Mouse (Mus musculus) frontal cortex, adult (tissue): ENCODE measurements around the gene Ebi3.

Experiments used
- ATAC-seq: cut with Nextera tagmentation; 2 replicates; pipeline ENCODE4 v1.9.2; 2017; ENCODE audit warnings: mild to moderate bottlenecking, moderate library complexity, mixed read lengths; ENCODE audit not compliant: low TSS enrichment

The Ebi3 gene

DNA sequence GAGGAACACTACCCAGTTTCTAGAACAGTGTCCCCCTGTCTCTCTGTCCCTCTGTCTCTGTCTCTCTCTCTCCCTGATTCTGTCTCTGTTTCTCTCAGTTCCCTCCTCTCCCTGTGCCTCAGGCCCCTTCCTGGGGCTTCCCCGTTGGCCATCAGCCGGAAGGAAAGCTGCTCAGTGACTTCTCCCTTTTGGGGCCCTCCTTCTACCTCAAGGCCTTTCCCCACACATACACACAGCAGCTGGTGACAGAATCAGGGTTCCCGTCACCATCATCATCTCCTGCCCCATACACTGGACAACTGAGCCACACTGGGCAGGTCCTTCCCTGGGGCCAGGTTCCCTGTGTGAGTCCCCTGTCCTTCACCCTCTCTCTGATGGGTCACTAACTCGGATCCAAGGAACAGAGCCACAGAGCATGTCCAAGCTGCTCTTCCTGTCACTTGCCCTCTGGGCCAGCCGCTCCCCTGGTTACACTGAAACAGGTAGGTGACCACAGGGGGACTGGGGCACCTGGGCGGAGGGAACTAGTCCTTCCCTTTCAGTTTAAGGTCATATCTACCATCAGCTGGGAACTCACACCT is at the start of gene Ebi3:
Gene Ebi3 (plus strand): TSS at position 194 of the 581 bp plus-strand sequence.
- no peak for ATAC-seq

GRCm38 (mm10) chr17:55903087-55903486 is 49.4 kb upstream of the Ebi3 start:
- ATAC-seq, result no peak

DNA sequence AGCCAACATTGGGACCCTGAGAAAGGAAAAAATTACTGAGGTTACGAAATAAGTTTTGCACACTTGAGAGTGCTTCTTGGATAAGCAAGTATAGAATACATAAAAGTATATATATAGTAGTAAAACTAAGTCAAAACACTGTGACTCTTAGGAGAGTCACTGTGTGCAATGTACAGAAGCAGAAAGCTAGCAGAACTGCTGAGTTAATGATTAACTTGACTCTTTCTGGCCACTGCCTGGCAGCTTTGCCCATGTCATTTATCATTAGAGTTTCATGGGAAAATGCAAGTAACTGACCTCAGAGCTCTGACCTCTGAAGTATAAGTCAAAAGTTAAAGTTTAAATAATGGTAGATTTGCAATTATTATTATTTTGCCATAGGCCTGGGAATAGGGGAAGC is 48.8 kb upstream of the Ebi3 start:
- ATAC-seq, result no peak

GRCm38 (mm10) chr17:55904131-55904530 is 48.3 kb upstream of the Ebi3 start:
- ATAC-seq, result no peak

GRCm38 (mm10) chr17:55906669-55907068 is 45.8 kb upstream of the Ebi3 start:
- no peak for ATAC-seq

DNA sequence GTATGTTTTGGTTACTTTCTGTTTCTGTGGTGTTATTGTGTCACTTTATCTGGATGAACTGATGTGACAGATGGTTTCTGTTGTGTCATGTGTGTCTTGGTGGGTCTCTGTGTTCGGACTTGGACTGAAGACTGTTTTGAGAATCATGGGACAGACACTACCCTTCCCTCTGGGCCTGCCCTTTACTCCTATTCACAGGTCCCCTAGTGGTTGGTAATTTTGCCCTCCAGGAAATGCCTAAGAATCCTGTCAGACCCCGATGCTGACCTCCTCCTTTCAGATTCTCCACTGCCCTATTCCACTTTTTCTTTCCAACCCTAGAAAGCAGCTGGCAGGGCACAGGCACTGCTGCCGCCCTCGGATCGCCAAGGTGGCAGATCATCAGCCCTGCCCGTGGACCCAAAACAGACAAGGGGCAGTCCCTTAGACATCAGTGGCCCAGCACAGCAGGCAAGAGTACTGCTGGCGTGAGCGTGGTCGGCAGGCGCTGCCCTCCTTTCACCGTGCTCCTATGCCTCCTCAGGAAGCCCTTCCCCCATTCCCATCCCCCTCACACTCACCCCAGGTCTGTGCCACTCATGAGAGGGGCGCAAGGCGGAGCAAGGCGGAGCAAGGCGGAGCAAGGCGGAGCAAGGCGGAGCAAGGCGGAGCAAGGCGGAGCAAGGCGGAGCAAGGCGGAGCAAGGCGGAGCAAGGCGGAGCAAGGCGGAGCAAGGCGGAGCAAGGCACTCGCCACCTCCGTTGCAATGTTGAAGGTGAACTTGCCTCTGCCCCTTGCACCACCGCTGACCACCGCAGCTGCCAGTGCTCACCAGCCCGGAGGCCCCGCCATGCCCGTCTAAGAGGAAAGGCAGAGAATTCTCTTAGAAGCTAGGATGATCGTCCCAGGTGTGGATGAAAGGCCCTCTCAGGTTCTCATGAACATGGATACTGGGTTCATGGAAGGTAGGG is 20.6 kb upstream of the Ebi3 start:
- peak; percentile 94 for ATAC-seq

DNA sequence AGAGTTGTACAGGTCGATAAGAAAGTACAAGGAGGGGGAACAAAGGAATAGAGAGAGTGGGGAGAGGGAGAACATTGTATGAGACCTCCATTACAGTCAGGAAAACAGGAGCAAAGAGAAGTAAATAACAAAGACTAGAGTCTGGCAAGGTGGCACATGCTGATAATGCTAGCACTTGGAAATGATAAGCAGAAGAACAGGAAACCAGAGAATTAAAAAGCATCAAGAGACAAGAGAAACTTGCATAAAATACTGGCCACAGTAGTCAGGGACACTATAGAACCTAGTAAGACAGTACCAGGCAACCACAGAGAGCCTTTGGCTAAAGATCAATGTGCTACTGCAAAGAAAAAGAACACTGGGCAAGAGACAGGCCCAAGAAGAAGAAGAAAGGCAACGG is 19.8 kb upstream of the Ebi3 start:
- ATAC-seq, result no peak

- no peak for ATAC-seq
These were observed 19.2 kb upstream of the Ebi3 start for GRCm38 (mm10) chr17:55933191-55933590.

DNA sequence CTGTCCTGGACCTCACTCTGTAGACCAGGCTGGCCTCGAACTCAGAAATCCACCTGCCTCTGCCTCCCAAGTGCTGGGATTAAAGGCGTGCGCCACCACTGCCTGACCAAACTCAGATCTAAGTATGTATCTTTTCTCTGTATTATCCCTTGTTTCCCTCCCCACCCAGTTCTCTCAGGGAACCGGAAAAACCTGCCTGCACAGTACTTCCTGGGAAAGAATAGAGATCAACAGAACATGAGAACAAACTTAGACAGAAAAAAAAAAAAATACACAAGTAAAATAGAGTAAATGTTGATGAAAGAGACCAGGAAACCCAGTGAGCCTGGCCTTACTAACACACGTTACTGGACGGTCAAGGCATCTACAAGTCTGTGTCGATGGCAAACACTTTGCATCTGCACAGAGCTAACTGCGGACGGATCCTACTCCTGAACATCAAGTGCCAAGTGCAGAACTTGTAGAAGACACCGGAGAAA is 8.0 kb upstream of the Ebi3 start:
- ATAC-seq, result 0 out of 2 replicates have a peak, but pooled peaks have one; percentile 2

- ATAC-seq, result peak; percentile 97
These were observed 7.4 kb upstream of the Ebi3 start for GRCm38 (mm10) chr17:55944866-55945682.

DNA sequence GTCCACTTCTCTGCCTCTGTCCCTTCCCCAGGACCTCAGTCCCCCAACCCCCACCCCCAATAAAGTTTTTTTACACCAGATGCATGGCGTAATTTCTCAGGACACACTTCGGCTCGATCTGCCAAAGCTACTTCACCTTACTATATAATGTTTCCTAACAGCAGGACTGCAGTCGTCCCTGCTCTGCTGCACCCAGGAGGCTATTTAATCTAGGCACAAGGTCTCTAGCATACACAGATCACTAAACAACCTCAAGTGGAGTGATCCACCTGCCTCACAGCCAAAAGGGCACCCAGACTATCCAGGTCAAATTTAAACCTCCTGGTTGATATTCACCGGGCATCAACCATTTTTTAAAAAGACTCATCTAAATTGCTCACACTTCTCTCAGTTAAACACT is 6.7 kb upstream of the Ebi3 start:
- ATAC-seq, result no peak

DNA sequence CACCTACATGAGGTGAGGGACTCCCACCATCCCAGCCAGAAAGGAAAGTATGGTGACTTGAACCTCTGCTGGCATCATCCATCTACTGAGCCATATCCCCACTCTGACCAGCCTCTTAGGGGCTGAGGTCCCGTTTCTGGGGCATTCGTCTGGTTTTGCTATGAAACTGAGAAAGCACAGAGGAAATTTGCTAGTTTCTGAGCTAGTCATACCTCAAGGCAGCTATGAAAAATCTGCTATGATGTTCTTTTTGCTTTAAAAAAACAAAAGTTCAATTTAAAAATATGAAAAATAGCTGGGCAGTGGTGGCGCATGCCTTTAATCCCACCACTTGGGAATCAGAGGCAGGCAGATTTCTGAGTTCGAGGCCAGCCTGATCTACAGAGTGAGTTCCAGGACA is 3.8 kb upstream of the Ebi3 start:
- no peak for ATAC-seq

GRCm38 (mm10) chr17:55949400-55949799 is 3.0 kb upstream of the Ebi3 start, which contains the start of gene Zfp119b:
Gene Zfp119b (minus strand): TSS chr17:55949500.
- no peak for ATAC-seq

DNA sequence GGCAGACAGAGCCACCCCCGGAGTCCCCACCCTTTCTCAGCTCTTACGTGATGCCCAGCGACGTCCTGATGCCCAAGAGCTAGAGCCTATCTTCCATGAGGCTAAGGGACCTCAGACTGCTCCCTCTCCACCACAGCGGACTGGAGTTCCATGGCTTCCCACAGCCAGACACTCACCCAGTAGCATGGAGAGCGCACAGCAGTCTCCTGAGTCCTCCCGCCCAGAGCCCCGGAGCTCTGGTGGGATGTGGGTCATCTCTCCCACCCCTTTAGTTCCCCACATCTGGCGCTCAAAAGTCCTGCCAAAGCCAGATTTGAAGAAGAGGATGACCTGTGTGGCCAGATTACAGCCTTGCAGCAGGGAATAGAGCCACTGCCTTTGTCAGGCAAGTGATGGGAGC is 1.8 kb upstream of the Ebi3 start:
- ATAC-seq, result no peak

DNA sequence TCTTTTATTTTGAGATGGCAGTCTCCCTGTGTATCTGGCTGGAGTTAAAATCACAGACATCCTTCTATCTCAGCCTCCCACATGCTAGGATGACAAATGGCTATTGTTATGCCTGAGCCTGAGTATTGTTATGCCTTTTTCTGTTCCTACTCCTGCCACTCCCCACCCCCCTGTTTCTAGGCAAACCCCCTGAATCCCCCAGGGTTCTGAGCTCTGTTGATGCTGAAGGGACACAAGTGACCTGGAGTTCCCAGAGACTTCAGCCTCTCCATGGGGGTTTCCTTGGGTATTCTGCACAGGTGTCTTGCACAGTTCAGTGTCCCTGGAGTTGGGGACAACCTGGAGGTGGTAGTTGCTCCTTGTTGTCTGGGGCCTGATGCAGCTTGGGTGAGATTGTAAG is 399 bp upstream of the Ebi3 start:
- no peak for ATAC-seq

- ATAC-seq, result no peak
These were observed 1.3 kb downstream of the Ebi3 start for GRCm38 (mm10) chr17:55953751-55954150.

- ATAC-seq, result no peak
These were observed 1.8 kb downstream of the Ebi3 start for GRCm38 (mm10) chr17:55954229-55954628.

GRCm38 (mm10) chr17:55956129-55956528 is 3.7 kb downstream of the Ebi3 start:
- ATAC-seq, result peak; percentile 42

- no peak for ATAC-seq
These were observed 4.2 kb downstream of the Ebi3 start for GRCm38 (mm10) chr17:55956591-55956990.

DNA sequence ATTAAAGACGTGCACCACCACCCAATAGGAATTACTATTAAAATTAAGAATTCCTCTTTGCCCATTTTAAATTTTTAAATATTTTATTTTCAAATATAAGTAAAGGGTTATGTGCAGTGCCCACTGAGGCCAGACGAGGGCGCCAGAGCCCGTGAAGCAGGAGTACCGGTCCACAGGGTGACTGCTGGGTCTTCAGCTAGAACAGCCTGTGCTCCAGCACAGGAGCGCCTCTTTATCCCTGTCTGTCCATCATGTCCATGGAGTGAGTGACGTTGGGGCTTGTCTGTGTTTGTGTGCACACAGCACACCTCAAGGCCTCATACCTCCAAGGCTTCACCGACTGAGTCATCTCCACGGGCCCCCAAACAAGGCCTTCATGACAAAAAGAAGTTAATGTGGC is 4.7 kb downstream of the Ebi3 start:
- ATAC-seq, result no peak

DNA sequence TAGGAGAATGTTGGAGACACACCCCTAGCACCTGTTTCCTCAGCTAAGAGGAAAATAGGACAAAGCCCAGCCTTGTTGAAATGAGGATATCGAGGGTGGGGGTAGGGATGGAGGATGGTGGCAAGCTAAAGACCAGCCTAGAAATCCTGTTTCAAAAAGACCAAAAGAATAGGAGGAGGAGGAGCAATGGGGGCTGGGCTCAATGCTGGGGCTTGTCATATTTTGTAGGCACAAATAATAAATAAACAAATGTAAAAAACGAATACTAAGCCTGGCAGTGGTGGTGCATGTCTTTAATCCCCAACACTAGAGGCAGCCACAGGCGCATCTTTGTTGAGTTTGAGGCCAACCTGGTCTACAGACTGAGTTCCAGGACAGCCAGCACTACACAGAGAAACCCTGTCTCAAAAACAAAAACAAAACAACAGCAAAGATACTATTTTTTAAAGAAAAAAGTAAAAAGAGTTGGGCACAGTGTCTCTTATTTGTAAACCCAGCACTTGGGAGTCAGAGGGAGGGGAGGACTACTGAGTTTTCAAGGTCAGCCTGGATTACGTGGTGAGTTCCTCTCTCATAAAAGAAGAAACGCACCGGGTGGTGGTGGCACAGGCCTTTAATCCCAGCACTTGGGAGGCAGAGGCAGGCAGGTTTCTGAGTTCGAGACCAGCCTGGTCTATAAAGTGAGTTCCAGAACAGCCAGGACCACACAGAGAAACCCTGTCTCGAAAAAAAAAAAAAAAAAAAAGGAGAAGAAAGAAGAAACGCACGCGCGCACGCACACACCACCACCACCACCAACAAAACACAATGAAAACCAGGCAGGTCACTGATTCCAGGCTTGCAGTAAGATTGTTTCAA is 5.5 kb downstream of the Ebi3 start:
- no peak for ATAC-seq
